Mouse (Mus musculus): ENCODE measurements around the gene Chd2.

GRCm38 (mm10) chr7:73590757-73591156 lies 49.1 kb upstream of the Chd2 start:
- TF ChIP-seq EP300 (IDR thresholded peaks at IDR 0.05; ENCODE audit: insufficient read depth, low read depth, low read length) (no peak), CTCF (IDR thresholded peaks at IDR 0.05) (no peak)

Data from heart, adult 2 months (tissue).